Mouse (Mus musculus) cortical plate, adult 2 months (tissue): Measurements from ENCODE around the gene Matk.

ENCODE experiments used
- CTCF ChIP-seq: fragments of 200-500 bp; IDR thresholded peaks from 2 replicates; pipeline ENCODE4 v1.5.1; 2011; ENCODE audit warnings: mild to moderate bottlenecking, control low read depth, low read length; ENCODE audit not compliant: insufficient read depth; ENCODE audit errors: extremely low read depth
- POLR2A ChIP-seq: fragments of 200-500 bp; IDR thresholded peaks from 2 replicates; pipeline ENCODE4 v1.6.1; 2011; ENCODE audit warnings: mild to moderate bottlenecking, low read length, control low read depth; ENCODE audit not compliant: insufficient read depth; ENCODE audit errors: extremely low read depth

- TF ChIP-seq POLR2A (peak; percentile 10; the same call in 1 of the 2 replicates), CTCF (no peak)
These were observed 50.1 kb downstream of the Matk start for GRCm38 (mm10) chr10:81302781-81303218.
